Mouse (Mus musculus): Measurements from ENCODE around the gene Trip11. TPM values are rescaled to one million over a fixed set of nuclear protein-coding genes. Genes with fewer than 3 reads are reported as not detected.
A peak's percentile ranks its signal among the peaks of the same experiment; 100 is the strongest.
"Not testable (repeated sequence)": the region's sequence is repeated elsewhere in the genome, so short reads cannot be mapped to it uniquely, and the experiment has no call there.

Gene Trip11
- polyA plus RNA-seq (2015; fragmentation: Nextera tagmentation; extraction: Ambion mirVana) = 29.5 and 31.2 TPM in 2 replicates

GRCm38 (mm10) chr12:101912626-101913490, at the start of gene Trip11:
Gene Trip11, minus strand, starts transcription at chr12:101913267.
- Histone ChIP-seq H3K4me2 (replicated peaks) (peak within 1 kb of the TSS; percentile 60), H3K27me3 (replicated peaks) (no peaks in the 10 kb centered on the region), H3K9me3 (no peaks in the 10 kb centered on the region), H3K27ac (peak within 1 kb of the TSS; percentile 88), H3K36me3 (0 out of 2 replicates have a peak, but pooled peaks cover 8% of the 10 kb centered on the region), H3K4me1 (replicated peaks) (peaks cover 9% of the 10 kb centered on the region; the same call in 1 of the 2 replicates), H3K4me3 (replicated peaks) (peak within 1 kb of the TSS; percentile 59), H3K9ac (peak within 1 kb of the TSS; percentile 72)
- ATAC-seq = peak; percentile 98
- under 1% methylated on average over 69 of the region's 69 CpGs for WGBS

- H3K4me2 ChIP-seq (replicated peaks) = peak overlapping the region; percentile 46
- 86% methylated on average over 5 of the region's 5 CpGs for WGBS
- H3K4me1 ChIP-seq (replicated peaks); H3K36me3 ChIP-seq; ATAC-seq; H3K27me3 ChIP-seq (replicated peaks); H3K9ac ChIP-seq; H3K9me3 ChIP-seq; H3K27ac ChIP-seq: not testable (repeated sequence)
- 0 out of 2 replicates have a peak overlapping the region, but pooled peaks have one; percentile 18 for H3K4me3 ChIP-seq (replicated peaks)
These were observed 46.1 kb upstream of the Trip11 start for GRCm38 (mm10) chr12:101958960-101959780.

GRCm38 (mm10) chr12:101958556-101958955, 45.5 kb upstream of the Trip11 start:
- Histone ChIP-seq H3K4me3 (replicated peaks) (peak overlapping the region; percentile 18), H3K27me3 (replicated peaks) (no peaks in the 10 kb centered on the region), H3K9me3 (no peaks in the 10 kb centered on the region), H3K27ac (no peak overlapping the region), H3K4me2 (replicated peaks) (peak overlapping the region; percentile 46), H3K36me3 (no peaks in the 10 kb centered on the region), H3K4me1 (replicated peaks) (no peaks in the 10 kb centered on the region), H3K9ac (no peak overlapping the region)
- WGBS = 47% methylated on average over 9 of the region's 9 CpGs
- peak; percentile 2; the same call in 1 of the 2 replicates for ATAC-seq

- H3K27ac ChIP-seq = peak within 1 kb of the TSS; percentile 56; the same call in 1 of the 2 replicates
- peak within 1 kb of the TSS; percentile 67 for H3K4me2 ChIP-seq (replicated peaks)
- H3K4me1 ChIP-seq (replicated peaks) = no peaks in the 10 kb centered on the region
- peak within 1 kb of the TSS; percentile 87 for H3K4me3 ChIP-seq (replicated peaks)
- no peaks in the 10 kb centered on the region for H3K9me3 ChIP-seq
- under 1% methylated on average over 54 of the region's 54 CpGs for WGBS
- H3K36me3 ChIP-seq = no peaks in the 10 kb centered on the region
- no peaks in the 10 kb centered on the region for H3K27me3 ChIP-seq (replicated peaks)
- ATAC-seq = peak; percentile 100
- H3K9ac ChIP-seq = peak within 1 kb of the TSS; percentile 88
These were observed 45.0 kb upstream of the Trip11 start, which contains the start of gene Atxn3 for GRCm38 (mm10) chr12:101957942-101958544. Gene Atxn3, minus strand, starts transcription at chr12:101958246.

- H3K4me1 ChIP-seq (replicated peaks) = no peaks in the 10 kb centered on the region
- ATAC-seq = no peak
- peak overlapping the region; percentile 67 for H3K4me2 ChIP-seq (replicated peaks)
- no peaks in the 10 kb centered on the region for H3K27me3 ChIP-seq (replicated peaks)
- H3K4me3 ChIP-seq (replicated peaks) = peak overlapping the region; percentile 87
- WGBS = 11% methylated on average over 26 of the region's 26 CpGs
- peak overlapping the region; percentile 88 for H3K9ac ChIP-seq
- H3K36me3 ChIP-seq = no peaks in the 10 kb centered on the region
- H3K27ac ChIP-seq = peak overlapping the region; percentile 56; the same call in 1 of the 2 replicates
- H3K9me3 ChIP-seq = no peaks in the 10 kb centered on the region
These were observed 44.2 kb upstream of the Trip11 start for GRCm38 (mm10) chr12:101957079-101957941.

GRCm38 (mm10) chr12:101955821-101956220, 42.8 kb upstream of the Trip11 start:
- not testable (repeated sequence) for H3K9ac ChIP-seq; H3K4me2 ChIP-seq (replicated peaks); H3K9me3 ChIP-seq; H3K4me1 ChIP-seq (replicated peaks); H3K36me3 ChIP-seq; ATAC-seq; H3K27me3 ChIP-seq (replicated peaks); H3K4me3 ChIP-seq (replicated peaks); H3K27ac ChIP-seq
- WGBS = 96% methylated on average over 8 of the region's 8 CpGs

- H3K4me3 ChIP-seq (replicated peaks) = no peak overlapping the region
- H3K4me1 ChIP-seq (replicated peaks) = no peaks in the 10 kb centered on the region
- H3K27me3 ChIP-seq (replicated peaks) = no peaks in the 10 kb centered on the region
- H3K36me3 ChIP-seq = peaks cover 13% of the 10 kb centered on the region; the same call in 1 of the 2 replicates
- H3K9me3 ChIP-seq = no peaks in the 10 kb centered on the region
- H3K9ac ChIP-seq = no peak overlapping the region
- H3K4me2 ChIP-seq (replicated peaks) = no peak overlapping the region
- 75% methylated on average over 4 of the region's 4 CpGs for WGBS
- H3K27ac ChIP-seq = no peak overlapping the region
- ATAC-seq = no peak
These were observed 35.7 kb upstream of the Trip11 start for GRCm38 (mm10) chr12:101948801-101949200.

GRCm38 (mm10) chr12:101947986-101948385, 34.9 kb upstream of the Trip11 start:
- no peaks in the 10 kb centered on the region for H3K4me1 ChIP-seq (replicated peaks)
- H3K27ac ChIP-seq = no peak overlapping the region
- H3K4me2 ChIP-seq (replicated peaks) = no peak overlapping the region
- H3K4me3 ChIP-seq (replicated peaks) = no peak overlapping the region
- 88% methylated on average over 8 of the region's 8 CpGs for WGBS
- no peak for ATAC-seq
- H3K27me3 ChIP-seq (replicated peaks) = no peaks in the 10 kb centered on the region
- H3K36me3 ChIP-seq = peaks cover 13% of the 10 kb centered on the region; the same call in 1 of the 2 replicates
- H3K9ac ChIP-seq = no peak overlapping the region
- no peaks in the 10 kb centered on the region for H3K9me3 ChIP-seq

GRCm38 (mm10) chr12:101937572-101937971, 24.5 kb upstream of the Trip11 start:
- 83% methylated on average over 7 of the region's 7 CpGs for WGBS
- H3K36me3 ChIP-seq = peaks cover 25% of the 10 kb centered on the region

GRCm38 (mm10) chr12:101935223-101935622, 22.2 kb upstream of the Trip11 start:
- Histone ChIP-seq H3K9ac (no peak overlapping the region), H3K36me3 (peaks cover 14% of the 10 kb centered on the region)

More at GRCm38 (mm10) chr12:101937572-101937971, 24.5 kb upstream of the Trip11 start:
- no peak overlapping the region for H3K9ac ChIP-seq
- no peak overlapping the region for H3K4me2 ChIP-seq (replicated peaks)
- H3K9me3 ChIP-seq = no peaks in the 10 kb centered on the region
- no peak overlapping the region for H3K4me3 ChIP-seq (replicated peaks)
- no peaks in the 10 kb centered on the region for H3K27me3 ChIP-seq (replicated peaks)
- no peaks in the 10 kb centered on the region for H3K4me1 ChIP-seq (replicated peaks)
- H3K27ac ChIP-seq = no peak overlapping the region
- ATAC-seq = no peak

GRCm38 (mm10) chr12:101928423-101928822, 15.4 kb upstream of the Trip11 start:
- no peak overlapping the region for H3K4me3 ChIP-seq (replicated peaks)
- no peak overlapping the region for H3K9ac ChIP-seq
- 74% methylated on average over 1 of the region's 1 CpGs for WGBS
- H3K36me3 ChIP-seq = peaks cover 11% of the 10 kb centered on the region
- no peaks in the 10 kb centered on the region for H3K9me3 ChIP-seq
- ATAC-seq = no peak
- H3K4me1 ChIP-seq (replicated peaks) = no peaks in the 10 kb centered on the region
- H3K4me2 ChIP-seq (replicated peaks) = no peak overlapping the region
- no peaks in the 10 kb centered on the region for H3K27me3 ChIP-seq (replicated peaks)
- no peak overlapping the region for H3K27ac ChIP-seq

More at GRCm38 (mm10) chr12:101935223-101935622, 22.2 kb upstream of the Trip11 start:
- H3K9me3 ChIP-seq = no peaks in the 10 kb centered on the region
- H3K27ac ChIP-seq = no peak overlapping the region
- no peaks in the 10 kb centered on the region for H3K4me1 ChIP-seq (replicated peaks)
- no peak overlapping the region for H3K4me2 ChIP-seq (replicated peaks)
- no peak overlapping the region for H3K4me3 ChIP-seq (replicated peaks)
- ATAC-seq = no peak
- 96% methylated on average over 3 of the region's 3 CpGs for WGBS
- H3K27me3 ChIP-seq (replicated peaks) = no peaks in the 10 kb centered on the region

Data from intestine, embryonic 15.5 days (tissue).